Mouse (Mus musculus) E14TG2a.4 (cell line): Measurements from ENCODE around the gene Gm20662.

Source experiments
- CTCF ChIP-seq: conservative IDR thresholded peaks from 2 replicates; pipeline ENCODE4 v1.5.1; 2014; ENCODE audit warnings: low read length
- POU5F1 ChIP-seq: IDR thresholded peaks from 2 replicates; pipeline ENCODE4 v1.6.1; 2014; ENCODE audit warnings: low read length, borderline replicate concordance

GRCm38 (mm10) chr9:107962916-107963315 lies 33.2 kb upstream of the Gm20662 start:
- no peak for TF ChIP-seq CTCF
- TF ChIP-seq POU5F1 = no peak
